In genomic region chr16:92823381-92823862, GRCm38 (mm10) we compare ENCODE assay signal across 10 mouse cellular contexts. TPM values are rescaled to one million over a fixed set of nuclear protein-coding genes. Genes with fewer than 3 reads are reported as not detected.
A peak's percentile ranks its signal among the peaks of the same experiment; 100 is the strongest.
DNase-seq lines count a peak whose midpoint lies in the region; ATAC-seq and TF ChIP-seq lines count a peak whose summit lies in the region.
"Had no signal": no experiment of that assay in that cellular context is flagged by ENCODE, and none has a peak within 500 bp of the region (broad histone marks: within the 10 kb centered on the region; RNA-seq: fewer than 3 reads in every experiment).

No protein-coding gene starts in this region.

- TF ChIP-seq CTCF in thymus, adult 2 months (IDR thresholded peaks at IDR 0.05; ENCODE audit: borderline replicate concordance, control insufficient read depth, extremely low read depth, insufficient read depth, low read length, poor library complexity), result no peak
- TF ChIP-seq CTCF in stomach, postnatal 0 days (IDR thresholded peaks at IDR 0.05; ENCODE audit: low read depth), result no peak

- H3K9ac ChIP-seq in heart, embryonic 11.5 days (ENCODE audit: low read depth, low read length), result no peak overlapping the region
- no peak overlapping the region for H3K9ac ChIP-seq in stomach, postnatal 0 days (ENCODE audit: low read length)
- H3K9ac ChIP-seq: limb, embryonic 13.5 days had no signal

- intact Hi-C loops in gastrocnemius, postnatal 36 days (cut with DNase I), result loop anchor here (10.0 kb wide), 2 partner anchors 311 to 631 kb away; no protein-coding TSS in a partner anchor

- peaks cover 11% of the 10 kb centered on the region; the same call in 1 of the 2 replicates for H3K4me1 ChIP-seq in heart, embryonic 11.5 days (ENCODE audit: control insufficient read depth, insufficient read depth, low read length)
- H3K4me1 ChIP-seq in thymus, adult 2 months (replicated peaks; ENCODE audit: control insufficient read depth, insufficient read depth, low read length), result peaks cover 65% of the 10 kb centered on the region
- no peaks in the 10 kb centered on the region for H3K4me1 ChIP-seq in stomach, postnatal 0 days (replicated peaks; ENCODE audit: control insufficient read depth, insufficient read depth)

- no peaks in the 10 kb centered on the region for H3K36me3 ChIP-seq in heart, embryonic 11.5 days (ENCODE audit: control insufficient read depth, insufficient read depth, low read length)
- peaks cover 18% of the 10 kb centered on the region for H3K36me3 ChIP-seq in thymus, adult 2 months (ENCODE audit: control insufficient read depth, insufficient read depth, low read length)
- H3K36me3 ChIP-seq in stomach, postnatal 0 days (ENCODE audit: control insufficient read depth, insufficient read depth, low read length), result no peaks in the 10 kb centered on the region
- H3K36me3 ChIP-seq: limb, embryonic 13.5 days had no signal

- H3K4me3 ChIP-seq in heart, embryonic 11.5 days (ENCODE audit: low read depth, low read length), result no peak overlapping the region
- H3K4me3 ChIP-seq in thymus, adult 2 months (ENCODE audit: control insufficient read depth, insufficient read depth, low read length), result peak overlapping the region; percentile 19
- H3K4me3 ChIP-seq in stomach, postnatal 0 days (ENCODE audit: low read depth, low read length), result no peak overlapping the region
- H3K4me3 ChIP-seq: limb, embryonic 13.5 days had no signal

- 34% methylated on average over 5 of the region's 5 CpGs for WGBS in heart, embryonic 11.5 days (ENCODE audit: insufficient replicate concordance)
- WGBS in thymus, adult 2 months, result 18% methylated on average over 5 of the region's 5 CpGs
- WGBS in stomach, postnatal 0 days, result 46% methylated on average over 5 of the region's 5 CpGs

- no peaks in the 10 kb centered on the region for H3K9me3 ChIP-seq in heart, embryonic 11.5 days (replicated peaks; ENCODE audit: control insufficient read depth, low read length)
- H3K9me3 ChIP-seq in stomach, postnatal 0 days (ENCODE audit: control insufficient read depth, low read length), result no peaks in the 10 kb centered on the region
- H3K9me3 ChIP-seq: limb, embryonic 13.5 days had no signal

- peak; percentile 92 for DNase-seq in heart, adult 11 months
- DNase-seq in thymus, adult 2 months, result no peak
- no peak for DNase-seq in thymus, adult 18-20 months
- DNase-seq in cerebellum, postnatal 36 days, result peak; percentile 25 to 40
- DNase-seq in stomach, postnatal 0 days (ENCODE audit: low spot score), result no peak
- no peak for DNase-seq in left cerebral cortex, adult 8-10 months (ENCODE audit: low spot score in 2 of 2)
- DNase-seq in gastrocnemius, postnatal 36 days, result no peak
- DNase-seq: right cerebral cortex, postnatal 4 days had no signal

- peaks cover 36% of the 10 kb centered on the region for H3K27me3 ChIP-seq in heart, embryonic 11.5 days (ENCODE audit: control insufficient read depth, insufficient read depth, low read length)
- no peaks in the 10 kb centered on the region; the same call in 1 of the 2 replicates for H3K27me3 ChIP-seq in thymus, adult 2 months (ENCODE audit: control insufficient read depth, insufficient read depth, low read length)
- no peaks in the 10 kb centered on the region for H3K27me3 ChIP-seq in stomach, postnatal 0 days (ENCODE audit: control insufficient read depth, insufficient read depth, low read length)

- no peak for TF ChIP-seq EP300 in stomach, postnatal 0 days (optimal IDR thresholded peaks at IDR 0.05)

- no peak overlapping the region for H3K27ac ChIP-seq in heart, embryonic 11.5 days (ENCODE audit: low read depth, low read length)
- H3K27ac ChIP-seq in thymus, adult 2 months (ENCODE audit: control insufficient read depth, insufficient read depth, low read length), result no peak overlapping the region
- no peak overlapping the region for H3K27ac ChIP-seq in stomach, postnatal 0 days (replicated peaks)
- H3K27ac ChIP-seq: limb, embryonic 13.5 days had no signal

- no peak overlapping the region for H3K4me2 ChIP-seq in heart, embryonic 11.5 days
- no peak overlapping the region for H3K4me2 ChIP-seq in stomach, postnatal 0 days (replicated peaks; ENCODE audit: low read depth)
- H3K4me2 ChIP-seq: limb, embryonic 13.5 days had no signal

- no peak for ATAC-seq in heart, embryonic 11.5 days (replicated peaks; ENCODE audit: insufficient number of reproducible peaks, low FRiP score, low TSS enrichment)
- ATAC-seq in stomach, postnatal 0 days (ENCODE audit: low FRiP score, low TSS enrichment), result peak; percentile 15; the same call in 1 of the 2 replicates

- no peak for TF ChIP-seq POLR2A in thymus, adult 2 months (IDR thresholded peaks at IDR 0.05; ENCODE audit: control insufficient read depth, extremely low read depth, insufficient read depth, low read length, poor library complexity)

RNA-seq across cellular contexts. Expression of gene Runx1, which starts 2.5 kb away (rescaled TPM):
- polyA plus RNA-seq in heart, embryonic 11.5 days (2014; fragmentation: Nextera tagmentation; extraction: Ambion mirVana), result 1.7 and 2.5 TPM in 2 replicates
- 87.4 and 128 TPM in 2 replicates for polyA plus RNA-seq in thymus, adult 2 months (2012; rRNA removed)
- 6.4 and 6.5 TPM in 2 replicates for polyA plus RNA-seq in stomach, postnatal 0 days (2015; fragmentation: Nextera tagmentation; extraction: Ambion mirVana)
- total RNA-seq in left cerebral cortex, adult 8-10 months (2022), result 1 to 10 TPM in 3 of 4 experiments, under 1 TPM in 1; 0.87 to 6.6 (median 2.4) TPM
- total RNA-seq in gastrocnemius, postnatal 36 days (2021), result 1 to 10 TPM; 3.0 to 3.3 TPM

Comparison
In these comparisons a context has a peak if more than half of its experiments do, and no peak if none do; other contexts are left out.
1. DNase-seq: peak in heart, adult 11 months (single experiment) and cerebellum, postnatal 36 days (2 of 2); none in thymus, adult 2 months (single experiment), thymus, adult 18-20 months (0 of 2), stomach, postnatal 0 days (single experiment), left cerebral cortex, adult 8-10 months (0 of 2) and gastrocnemius, postnatal 36 days (0 of 2).
2. RNA of gene Runx1, which starts 2.5 kb away (polyA plus RNA-seq): 87.4 to 128 TPM in thymus, adult 2 months; 6.4 to 6.5 TPM in stomach, postnatal 0 days and 1.7 to 2.5 TPM in heart, embryonic 11.5 days; every median in the first group is over 10 times any median in the second.